Mouse (Mus musculus) embryonic facial prominence, embryonic 12.5 days (tissue): ENCODE results near the gene Hmgn2. TPM values are rescaled to one million over a fixed set of nuclear protein-coding genes. Genes with fewer than 3 reads are reported as not detected.

Experiments used
- ATAC-seq: fragments of 200-750 bp; cut with Nextera tagmentation; 2 replicates; pipeline ENCODE4 v1.8.0; 2017; ENCODE audit not compliant: insufficient number of reproducible peaks, insufficient read depth, low FRiP score, low TSS enrichment
- H3K27ac ChIP-seq: fragments of 300-500 bp; sonication (generic); 2 replicates; pipeline ENCODE4 v1.5.1; 2016; ENCODE audit warnings: mild to moderate bottlenecking
- H3K27me3 ChIP-seq: fragments of 300-500 bp; sonication (generic); 2 replicates; pipeline ENCODE4 v1.6.1; 2016; ENCODE audit warnings: mild to moderate bottlenecking, moderate library complexity
- H3K36me3 ChIP-seq: fragments of 300-500 bp; sonication (generic); 2 replicates; pipeline ENCODE4 v1.6.1; 2016; ENCODE audit warnings: mild to moderate bottlenecking
- H3K4me1 ChIP-seq: fragments of 300-500 bp; sonication (generic); 2 replicates; pipeline ENCODE4 v1.6.1; 2016
- H3K4me2 ChIP-seq: fragments of 300-500 bp; sonication (generic); replicated peaks from 2 replicates; pipeline ENCODE4 v1.6.1; 2016; ENCODE audit warnings: mild to moderate bottlenecking, moderate library complexity
- H3K4me3 ChIP-seq: fragments of 300-500 bp; sonication (generic); 2 replicates; pipeline ENCODE4 v1.5.1; 2016; ENCODE audit warnings: mild to moderate bottlenecking
- H3K9ac ChIP-seq: fragments of 300-500 bp; sonication (generic); 2 replicates; pipeline ENCODE4 v1.6.1; 2016; ENCODE audit warnings: mild to moderate bottlenecking, moderate library complexity
- H3K9me3 ChIP-seq: fragments of 300-500 bp; sonication (generic); 2 replicates; pipeline ENCODE4 v1.6.1; 2016; ENCODE audit warnings: mild to moderate bottlenecking, moderate library complexity
- WGBS: fragments of 180-500 bp; shearing (Covaris S2); methylation state at CpG from one replicate; pipeline ENCODE4 v1.1.7; 2016; 5-methylcytosine and 5-hydroxymethylcytosine counted together
- polyA plus RNA-seq: library from polyadenylated mRNA; unstranded; fragments of >200 nt; fragmentation: Nextera tagmentation; extraction: Ambion mirVana; gene quantifications from 2 replicates; pipeline ENCODE4 v1.2.1, GENCODE M21; 2016

The Hmgn2 gene
- polyA plus RNA-seq: 2,853 and 3,017 TPM in 2 replicates

GRCm38 (mm10) chr4:133968150-133968921, at the start of gene Hmgn2:
TSS of gene Hmgn2 (minus strand) at chr4:133968650.
- Histone ChIP-seq H3K4me3 (peak within 1 kb of the TSS; percentile 56), H3K27ac (peak within 1 kb of the TSS; percentile 99), H3K36me3 (peaks cover 58% of the 10 kb centered on the region), H3K4me1 (peaks cover 22% of the 10 kb centered on the region), H3K9ac (peak within 1 kb of the TSS; percentile 91), H3K4me2 (peak within 1 kb of the TSS; percentile 73), H3K9me3 (no peaks in the 10 kb centered on the region), H3K27me3 (no peaks in the 10 kb centered on the region)
- ATAC-seq: peak; percentile 23
- under 1% methylated on average over 42 of the region's 42 CpGs for WGBS

- 2% methylated on average over 21 of the region's 21 CpGs for WGBS
- H3K27me3 ChIP-seq: peaks cover 25% of the 10 kb centered on the region
- peak overlapping the region; percentile 56 for H3K4me2 ChIP-seq
- H3K4me1 ChIP-seq: peaks cover 50% of the 10 kb centered on the region
- H3K36me3 ChIP-seq: no peaks in the 10 kb centered on the region
- no peaks in the 10 kb centered on the region for H3K9me3 ChIP-seq
- peak overlapping the region; percentile 32 for H3K4me3 ChIP-seq
- ATAC-seq: no peak
- no peak overlapping the region for H3K9ac ChIP-seq
- H3K27ac ChIP-seq: no peak overlapping the region
Measured at GRCm38 (mm10) chr4:134017201-134017865, 48.9 kb upstream of the Hmgn2 start.

GRCm38 (mm10) chr4:134016767-134017166, 48.3 kb upstream of the Hmgn2 start:
- Histone ChIP-seq H3K27ac (no peak overlapping the region), H3K4me1 (peaks cover 56% of the 10 kb centered on the region), H3K4me2 (peak overlapping the region; percentile 56; the same call in 1 of the 2 replicates), H3K27me3 (peaks cover 25% of the 10 kb centered on the region), H3K9me3 (no peaks in the 10 kb centered on the region), H3K36me3 (no peaks in the 10 kb centered on the region), H3K4me3 (no peak overlapping the region), H3K9ac (no peak overlapping the region)
- 2% methylated on average over 8 of the region's 8 CpGs for WGBS
- no peak for ATAC-seq

GRCm38 (mm10) chr4:134016208-134016607, 47.8 kb upstream of the Hmgn2 start:
- H3K27ac ChIP-seq: no peak overlapping the region
- H3K9ac ChIP-seq: no peak overlapping the region

GRCm38 (mm10) chr4:134012858-134013528, 44.5 kb upstream of the Hmgn2 start:
- no peaks in the 10 kb centered on the region for H3K36me3 ChIP-seq
- no peak for ATAC-seq
- H3K9ac ChIP-seq: no peak overlapping the region
- no peak overlapping the region for H3K4me2 ChIP-seq
- 42% methylated on average over 12 of the region's 12 CpGs for WGBS
- H3K4me3 ChIP-seq: no peak overlapping the region
- H3K9me3 ChIP-seq: no peaks in the 10 kb centered on the region
- H3K4me1 ChIP-seq: peaks cover 44% of the 10 kb centered on the region
- H3K27me3 ChIP-seq: peaks cover 8% of the 10 kb centered on the region
- H3K27ac ChIP-seq: no peak overlapping the region

More at GRCm38 (mm10) chr4:134016208-134016607, 47.8 kb upstream of the Hmgn2 start:
- no peaks in the 10 kb centered on the region for H3K9me3 ChIP-seq
- H3K4me3 ChIP-seq: no peak overlapping the region
- no peak overlapping the region for H3K4me2 ChIP-seq
- H3K27me3 ChIP-seq: peaks cover 25% of the 10 kb centered on the region
- no peaks in the 10 kb centered on the region for H3K36me3 ChIP-seq
- no peak for ATAC-seq
- WGBS: 5% methylated on average over 7 of the region's 7 CpGs
- H3K4me1 ChIP-seq: peaks cover 61% of the 10 kb centered on the region

GRCm38 (mm10) chr4:134011450-134012414, 43.3 kb upstream of the Hmgn2 start:
- peaks cover 32% of the 10 kb centered on the region for H3K4me1 ChIP-seq
- no peak overlapping the region for H3K4me3 ChIP-seq
- 11% methylated on average over 16 of the region's 16 CpGs for WGBS
- no peak for ATAC-seq
- no peak overlapping the region for H3K9ac ChIP-seq
- H3K36me3 ChIP-seq: no peaks in the 10 kb centered on the region
- no peaks in the 10 kb centered on the region for H3K9me3 ChIP-seq
- H3K27me3 ChIP-seq: no peaks in the 10 kb centered on the region
- H3K27ac ChIP-seq: peak overlapping the region; percentile 41; the same call in 1 of the 2 replicates
- peak overlapping the region; percentile 26 for H3K4me2 ChIP-seq

GRCm38 (mm10) chr4:134009709-134010108, 41.3 kb upstream of the Hmgn2 start:
- no peak overlapping the region for H3K4me2 ChIP-seq
- H3K9ac ChIP-seq: no peak overlapping the region
- 73% methylated on average over 6 of the region's 6 CpGs for WGBS
- H3K4me1 ChIP-seq: peaks cover 18% of the 10 kb centered on the region
- ATAC-seq: no peak
- H3K4me3 ChIP-seq: no peak overlapping the region
- no peaks in the 10 kb centered on the region for H3K36me3 ChIP-seq
- no peaks in the 10 kb centered on the region for H3K27me3 ChIP-seq
- H3K27ac ChIP-seq: no peak overlapping the region
- H3K9me3 ChIP-seq: no peaks in the 10 kb centered on the region

- no peak for ATAC-seq
- Histone ChIP-seq H3K4me3 (no peak overlapping the region), H3K27me3 (no peaks in the 10 kb centered on the region), H3K27ac (no peak overlapping the region), H3K9ac (no peak overlapping the region), H3K4me1 (peaks cover 9% of the 10 kb centered on the region), H3K4me2 (no peak overlapping the region), H3K9me3 (no peaks in the 10 kb centered on the region), H3K36me3 (no peaks in the 10 kb centered on the region)
- WGBS: 91% methylated on average over 3 of the region's 3 CpGs
Measured at GRCm38 (mm10) chr4:134006845-134007244, 38.4 kb upstream of the Hmgn2 start.

GRCm38 (mm10) chr4:134005581-134006358, 37.3 kb upstream of the Hmgn2 start:
- ATAC-seq: no peak
- no peaks in the 10 kb centered on the region for H3K9me3 ChIP-seq
- H3K4me3 ChIP-seq: no peak overlapping the region
- H3K4me2 ChIP-seq: no peak overlapping the region
- H3K9ac ChIP-seq: no peak overlapping the region
- no peak overlapping the region for H3K27ac ChIP-seq
- no peaks in the 10 kb centered on the region for H3K36me3 ChIP-seq
- H3K4me1 ChIP-seq: no peaks in the 10 kb centered on the region
- WGBS: 80% methylated on average over 12 of the region's 12 CpGs
- no peaks in the 10 kb centered on the region for H3K27me3 ChIP-seq

GRCm38 (mm10) chr4:134002903-134003302, 34.5 kb upstream of the Hmgn2 start:
- 52% methylated on average over 5 of the region's 5 CpGs for WGBS
- H3K9ac ChIP-seq: no peak overlapping the region
- H3K27me3 ChIP-seq: no peaks in the 10 kb centered on the region
- no peak for ATAC-seq
- H3K9me3 ChIP-seq: no peaks in the 10 kb centered on the region
- H3K4me1 ChIP-seq: 0 out of 2 replicates have a peak, but pooled peaks cover 4% of the 10 kb centered on the region
- H3K27ac ChIP-seq: no peak overlapping the region
- H3K36me3 ChIP-seq: no peaks in the 10 kb centered on the region
- no peak overlapping the region for H3K4me3 ChIP-seq
- no peak overlapping the region for H3K4me2 ChIP-seq
